Mouse (Mus musculus): Measurements from ENCODE around the gene Mybl2.

DNA sequence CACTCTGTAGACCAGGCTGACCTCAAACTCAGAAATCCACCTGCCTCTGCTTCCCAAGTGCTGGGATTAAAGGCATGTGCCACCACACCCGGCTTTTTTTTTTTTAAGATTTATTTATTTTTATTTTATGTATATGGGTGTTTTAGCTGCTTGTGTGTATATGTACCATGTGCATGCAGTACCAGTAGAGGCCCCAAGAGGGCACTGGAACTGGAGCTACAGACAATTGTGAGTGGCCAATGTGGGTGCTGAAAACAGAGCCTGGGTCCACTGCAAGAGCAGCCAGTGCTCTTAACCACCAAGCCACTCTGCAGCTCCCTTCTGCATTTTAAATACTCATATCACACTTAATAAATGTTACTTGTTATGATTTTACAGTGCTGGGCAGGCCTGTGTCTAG lies 56.2 kb downstream of the Mybl2 start:
- TF ChIP-seq CTCF (IDR thresholded peaks at IDR 0.05; ENCODE audit: low read depth) (peak; percentile 25; the same call in 1 of the 2 replicates), EP300 (optimal IDR thresholded peaks at IDR 0.05) (no peak)
